Mouse (Mus musculus): ENCODE data around the gene Cd3e. TPM values are rescaled to one million over a fixed set of nuclear protein-coding genes. Genes with fewer than 3 reads are reported as not detected.
A peak's percentile ranks its signal among the peaks of the same experiment; 100 is the strongest.
"Not testable (repeated sequence)": the region's sequence is repeated elsewhere in the genome, so short reads cannot be mapped to it uniquely, and the experiment has no call there.

Cd3e gene
- total RNA-seq (2021), result not detected

- DNase-seq, result no peak
Observed at GRCm38 (mm10) chr9:45009180-45010078, at the start of gene Cd3e. Gene Cd3e (minus strand): TSS chr9:45009627.

DNA sequence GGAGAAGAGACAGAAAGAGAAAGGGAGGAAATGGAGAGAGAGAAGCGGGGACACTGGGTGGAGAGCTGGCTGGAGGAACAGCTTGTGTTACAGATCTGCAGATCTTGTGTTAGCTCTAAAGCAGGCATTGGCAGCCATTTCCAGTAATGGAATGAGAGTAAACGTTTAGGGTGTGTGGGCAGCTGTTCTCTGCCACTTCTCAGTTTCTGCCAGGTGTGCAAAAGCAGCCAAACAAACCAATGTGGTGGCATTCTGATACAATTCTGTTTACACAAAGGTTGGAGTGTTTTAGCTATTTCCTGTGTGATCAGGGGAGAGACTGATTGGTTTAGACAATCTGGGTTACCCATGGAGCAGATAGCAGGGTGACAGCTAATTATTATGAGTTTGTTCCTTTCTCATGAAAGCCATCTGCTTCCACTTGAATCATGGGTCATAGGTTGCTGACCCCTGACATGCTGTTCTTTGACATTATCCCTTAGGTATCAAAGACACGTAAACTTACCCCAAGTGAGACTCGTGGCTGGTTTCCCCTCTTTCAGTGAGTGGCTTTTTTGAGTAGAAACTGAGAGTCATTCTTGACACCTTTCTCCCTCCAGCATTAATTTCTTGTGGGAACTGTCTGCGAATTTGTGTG lies 49.0 kb upstream of the Cd3e start:
- DNase-seq, result no peak

GRCm38 (mm10) chr9:45055082-45055713 lies 45.8 kb upstream of the Cd3e start, which contains the start of gene Mpzl3:
Gene Mpzl3 (plus strand): TSS chr9:45055186.
- peak; percentile 82 to 84 for DNase-seq

DNA sequence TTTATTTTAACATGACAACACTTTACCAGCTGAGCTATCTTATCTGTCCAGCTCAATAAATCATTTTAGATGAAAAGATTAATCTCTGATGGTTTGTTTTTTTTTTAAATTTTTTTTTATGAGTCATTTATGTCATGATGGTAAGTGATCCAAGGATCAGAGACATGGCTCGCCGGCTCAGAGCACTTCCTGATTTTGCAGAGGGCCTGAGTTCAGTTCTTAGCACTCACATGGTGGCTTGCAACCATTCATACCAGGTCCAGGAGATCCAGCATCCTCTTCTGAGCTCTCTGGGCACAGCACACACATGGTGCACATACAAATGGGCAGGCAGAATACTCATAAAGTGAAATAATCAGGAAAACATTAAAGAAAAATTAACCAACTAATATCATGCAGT lies 40.9 kb upstream of the Cd3e start:
- no peak for DNase-seq

DNA sequence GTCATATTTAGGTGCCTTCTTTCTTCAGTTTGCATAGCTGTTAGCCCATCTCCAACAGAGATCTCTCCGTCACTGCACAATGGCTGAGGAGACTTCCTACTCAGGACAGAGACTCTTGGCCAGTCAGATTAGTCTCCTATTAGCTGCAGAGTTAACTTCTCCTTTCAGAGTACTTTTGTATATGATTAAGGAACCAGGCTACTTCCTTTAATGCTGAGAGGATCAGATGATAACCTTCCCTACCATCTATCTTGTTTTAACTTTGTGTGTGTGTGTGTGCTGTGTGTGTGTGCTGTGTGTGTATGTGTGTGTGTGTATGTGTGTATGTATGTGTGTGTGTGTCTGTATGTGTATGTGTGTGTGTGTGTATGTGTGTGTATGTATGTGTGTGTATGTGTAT lies 40.3 kb upstream of the Cd3e start:
- no peak for DNase-seq

DNA sequence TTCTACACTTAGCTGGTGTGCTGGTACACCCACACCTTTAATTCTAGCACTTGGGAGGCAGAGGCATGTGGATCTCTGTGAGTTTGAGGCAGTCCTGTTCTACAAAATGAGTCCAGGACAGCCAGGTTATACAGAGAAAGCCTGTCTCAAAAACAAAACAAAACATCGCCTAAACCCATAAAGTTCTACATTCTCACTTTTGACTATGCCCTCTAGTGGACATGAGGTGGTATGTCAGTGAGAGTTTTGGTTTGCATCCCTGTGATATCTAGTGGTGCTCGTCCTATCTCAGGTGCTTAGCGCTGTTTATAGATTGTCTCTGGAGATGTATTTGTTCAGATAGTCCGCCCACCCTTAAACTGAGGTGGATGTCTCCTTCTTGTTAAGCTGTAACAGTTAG lies 39.1 kb upstream of the Cd3e start:
- no peak for DNase-seq

DNA sequence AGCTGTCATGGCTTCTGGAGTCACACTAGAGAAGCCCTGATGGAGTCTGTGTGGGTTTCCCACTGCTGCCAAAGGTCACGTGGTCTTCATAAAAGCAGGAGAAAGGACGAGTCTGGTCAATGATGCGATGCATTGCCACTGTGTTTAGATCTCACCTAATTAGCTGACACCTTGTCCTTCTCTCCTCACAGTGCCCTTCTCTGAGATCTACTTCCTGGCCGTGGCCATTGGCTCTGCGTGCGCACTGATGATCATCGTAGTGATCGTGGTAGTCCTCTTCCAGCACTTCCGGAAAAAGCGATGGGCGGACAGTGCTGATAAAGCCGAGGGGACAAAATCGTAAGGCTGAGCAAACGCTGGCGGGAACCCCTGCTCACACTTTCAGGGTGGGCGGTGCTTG lies 37.5 kb upstream of the Cd3e start:
- DNase-seq, result no peak

- no peak for DNase-seq
Observed at GRCm38 (mm10) chr9:45042947-45043346, 33.5 kb upstream of the Cd3e start.

- DNase-seq, result no peak
Observed at GRCm38 (mm10) chr9:45042056-45042720, 32.8 kb upstream of the Cd3e start.

GRCm38 (mm10) chr9:45041131-45041838 lies 31.9 kb upstream of the Cd3e start:
- no peak for DNase-seq

- DNase-seq, result no peak
Observed at GRCm38 (mm10) chr9:45040066-45040845, 30.8 kb upstream of the Cd3e start.

DNA sequence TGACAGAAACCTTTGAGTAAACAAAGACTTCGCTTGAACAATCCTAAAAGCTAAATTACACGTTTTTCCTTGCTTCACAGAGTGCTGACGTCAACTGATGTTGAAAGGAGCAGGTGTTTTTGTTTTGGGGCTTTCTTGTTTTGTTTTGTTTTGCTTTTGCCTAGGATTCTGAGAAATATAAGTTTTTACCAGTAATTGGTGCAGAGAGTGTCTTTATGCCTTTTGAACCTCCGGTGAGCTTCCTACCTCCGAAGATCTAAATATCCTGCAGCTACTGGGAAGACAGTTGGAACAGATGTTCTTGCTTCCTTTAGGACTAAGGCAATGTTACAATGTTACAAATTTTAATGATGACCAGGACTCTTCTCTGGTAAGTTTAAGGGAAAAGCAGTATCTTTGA lies 30.1 kb upstream of the Cd3e start, which contains the start of gene Mpzl2:
TSS of gene Mpzl2 (plus strand) at position 301 of the 400 bp plus-strand sequence.
- no peak for DNase-seq

DNA sequence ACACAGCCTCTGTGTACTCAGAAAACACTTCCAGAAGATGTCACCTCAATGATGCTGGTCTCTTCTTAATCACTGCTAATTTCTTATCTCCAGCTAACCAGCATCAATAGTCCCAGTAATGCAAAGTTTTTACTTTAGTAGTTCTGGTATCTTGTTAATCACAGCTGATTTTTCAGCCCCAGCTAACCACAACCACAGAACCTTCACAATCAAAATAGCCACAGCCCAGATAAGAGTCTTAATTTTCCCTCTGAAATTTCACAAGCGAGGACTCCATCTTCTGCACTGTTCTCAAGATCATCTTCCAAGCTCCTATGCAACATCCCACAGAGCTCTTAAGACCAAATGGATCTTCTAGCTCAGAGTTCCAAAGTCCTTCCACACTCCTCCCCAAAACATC lies 28.4 kb upstream of the Cd3e start:
- not testable (repeated sequence) for DNase-seq

GRCm38 (mm10) chr9:45034526-45034925 lies 25.1 kb upstream of the Cd3e start:
- no peak for DNase-seq

DNA sequence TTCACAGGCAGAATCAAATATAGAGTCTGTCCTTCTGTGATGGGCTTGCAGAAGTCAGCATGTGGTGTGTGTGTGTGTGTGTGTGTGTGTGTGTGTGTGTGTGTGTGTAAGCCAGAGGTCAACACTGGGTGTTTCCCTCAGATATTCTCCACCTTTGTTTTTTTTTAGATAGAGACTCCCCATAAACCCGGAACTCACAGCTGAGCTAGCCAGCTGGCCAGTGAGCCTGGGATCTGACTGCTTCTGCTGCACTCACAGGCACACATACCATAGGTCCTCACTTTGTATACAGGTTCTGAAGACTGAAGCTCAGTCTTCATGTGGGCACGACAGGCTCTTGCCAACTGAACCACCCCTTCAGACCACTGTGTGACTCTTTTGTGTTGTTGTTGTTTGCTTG lies 22.8 kb upstream of the Cd3e start:
- no peak for DNase-seq

DNA sequence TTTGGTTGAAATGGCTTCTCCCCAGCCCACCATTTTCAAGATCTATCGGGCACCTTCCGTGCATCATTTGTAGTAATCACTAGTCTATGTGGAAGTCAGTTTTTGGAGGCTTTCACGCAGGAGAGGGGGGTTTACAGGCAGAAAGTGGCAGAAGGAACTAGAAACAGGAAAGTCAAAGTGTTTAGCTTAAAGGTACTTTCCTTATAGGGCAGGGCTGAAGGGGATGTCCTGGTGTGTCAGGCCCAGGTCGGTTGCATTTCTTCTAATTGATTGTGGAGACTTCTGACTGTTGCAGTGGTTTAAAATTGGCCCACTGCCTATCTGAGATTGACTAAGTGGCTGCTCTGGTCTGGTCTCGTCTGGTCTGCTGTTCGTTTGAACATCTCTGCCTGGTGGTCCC lies 20.9 kb upstream of the Cd3e start:
- DNase-seq, result no peak

DNA sequence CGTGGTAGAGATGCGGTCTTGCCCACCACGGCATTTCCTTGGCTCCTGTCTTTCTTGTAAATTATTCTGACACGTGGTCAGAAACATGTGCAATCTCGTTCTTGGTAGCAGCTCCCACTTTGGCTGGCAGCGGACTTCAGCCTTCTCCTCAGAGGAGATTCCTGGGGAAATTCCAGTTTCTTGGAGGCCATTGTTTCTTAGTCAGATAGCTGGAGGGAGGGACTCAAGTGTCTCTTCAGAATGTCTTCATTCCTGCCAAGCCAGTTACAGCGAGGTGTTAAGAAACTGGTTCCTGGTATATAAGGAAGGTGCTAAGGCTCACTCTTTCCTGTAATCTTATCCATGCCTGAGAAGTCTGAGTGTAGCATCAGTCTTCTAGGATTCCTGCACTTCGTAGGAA lies 17.9 kb upstream of the Cd3e start:
- no peak for DNase-seq

- DNase-seq, result no peak
Observed at GRCm38 (mm10) chr9:45024187-45024586, 14.8 kb upstream of the Cd3e start.

DNA sequence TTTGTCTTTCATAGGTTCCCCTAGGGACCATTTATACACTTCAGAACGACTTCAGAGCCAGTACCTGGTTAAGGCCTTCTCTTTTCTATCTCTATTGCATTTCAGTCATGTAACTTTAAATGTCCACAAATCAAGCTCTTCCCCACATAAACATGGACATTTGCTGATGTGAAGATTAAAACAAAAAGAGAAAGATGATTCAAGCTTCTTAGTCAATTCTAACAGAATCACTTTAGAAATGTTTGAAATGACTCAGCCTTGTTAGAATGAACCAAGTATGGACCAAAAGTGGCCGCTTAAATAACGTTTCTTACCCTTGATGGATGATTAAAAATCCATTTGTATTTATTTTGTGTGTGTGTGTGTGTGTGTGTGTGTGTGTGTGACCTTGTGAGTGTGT lies 14.2 kb upstream of the Cd3e start:
- no peak for DNase-seq

GRCm38 (mm10) chr9:45022800-45023199 lies 13.4 kb upstream of the Cd3e start:
- peak in 1 of 2 experiments; percentile 25 for DNase-seq

DNA sequence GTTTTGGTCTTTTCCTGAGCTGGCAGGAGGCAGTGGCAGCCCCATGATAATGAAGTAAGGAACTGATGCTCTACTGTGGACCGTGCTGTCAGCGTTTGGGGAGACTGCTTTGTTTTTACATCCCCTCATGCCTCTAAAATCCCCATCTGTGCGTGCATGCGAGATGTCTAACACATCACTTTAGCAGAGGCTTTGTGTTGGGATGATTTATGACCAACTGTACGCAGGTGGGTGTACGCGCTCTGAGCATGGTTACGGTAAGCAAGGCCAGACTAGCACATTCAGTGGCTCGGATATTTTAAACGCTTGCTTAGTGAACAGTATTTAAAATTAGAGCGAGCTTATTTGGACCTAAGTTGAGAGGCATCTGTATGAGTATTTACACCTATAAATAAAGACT lies 8.6 kb upstream of the Cd3e start:
- DNase-seq, result no peak
